Comparison of ENCODE assay signal across 31 mouse cellular contexts in genomic region chr12:15520783-15521407, GRCm38 (mm10).
DNase-seq lines count a peak whose midpoint lies in the region; ATAC-seq lines count a peak whose summit lies in the region.
"Had no signal": no experiment of that assay in that cellular context is flagged by ENCODE, and none has a peak within 500 bp of the region (broad histone marks: within the 10 kb centered on the region; RNA-seq: fewer than 3 reads in every experiment).

No protein-coding gene starts in this region.

- H3K27me3 ChIP-seq in midbrain, embryonic 16.5 days (ENCODE audit: control insufficient read depth, insufficient read depth, low read depth, low read length), result no peaks in the 10 kb centered on the region
- no peaks in the 10 kb centered on the region for H3K27me3 ChIP-seq in midbrain, embryonic 10.5 days (ENCODE audit: low read depth, poor library complexity, severe bottlenecking)
- H3K27me3 ChIP-seq: embryonic facial prominence, embryonic 13.5 days; hindbrain, embryonic 15.5 days; kidney, embryonic 15.5 days; limb, embryonic 13.5 days; liver, embryonic 12.5 days; neural tube, embryonic 15.5 days; stomach, embryonic 15.5 days had no signal

- H3K36me3 ChIP-seq in midbrain, embryonic 16.5 days (ENCODE audit: control insufficient read depth, insufficient read depth, low read length), result no peaks in the 10 kb centered on the region
- no peaks in the 10 kb centered on the region for H3K36me3 ChIP-seq in midbrain, embryonic 10.5 days
- H3K36me3 ChIP-seq: embryonic facial prominence, embryonic 13.5 days; forebrain, embryonic 10.5 days; hindbrain, embryonic 15.5 days; kidney, embryonic 15.5 days; limb, embryonic 13.5 days; liver, embryonic 12.5 days; neural tube, embryonic 15.5 days; stomach, embryonic 15.5 days had no signal

- H3K27ac ChIP-seq in midbrain, embryonic 16.5 days (ENCODE audit: low read length), result no peak overlapping the region
- H3K27ac ChIP-seq in midbrain, embryonic 10.5 days (replicated peaks), result no peak overlapping the region
- H3K27ac ChIP-seq: embryonic facial prominence, embryonic 13.5 days; forebrain, embryonic 10.5 days; gastrocnemius, adult 2 months; hindbrain, embryonic 15.5 days; kidney, embryonic 15.5 days; left cerebral cortex, adult 2 months; limb, embryonic 13.5 days; liver, embryonic 12.5 days; neural tube, embryonic 15.5 days; stomach, embryonic 15.5 days had no signal

- WGBS in midbrain, embryonic 16.5 days, result 33% methylated on average over 4 of the region's 4 CpGs
- 52% methylated on average over 4 of the region's 4 CpGs for WGBS in midbrain, embryonic 10.5 days

- peak; percentile 13 to 19 for DNase-seq in heart, postnatal 10 days
- DNase-seq in heart, postnatal 36 days, result no peak
- no peak for DNase-seq in midbrain, embryonic 10.5 days (ENCODE audit: low spot score)
- no peak for DNase-seq in left cerebral cortex, adult 9 months (ENCODE audit: low spot score in 2 of 2)
- DNase-seq in layer of hippocampus, postnatal 36 days, result no peak
- DNase-seq: adrenal gland, adult 8-10 months; B cell, adult 2 months; cerebellum, adult 11-12 months; cerebellum, adult 9-11 months; gastrocnemius, adult 2 months; gastrocnemius, postnatal 36 days; kidney, adult 11 months; kidney, postnatal 25 days; lung, adult 18-20 months; lung, postnatal 4 days; retina, postnatal 1 day; right cerebral cortex, postnatal 14 days; thymus, postnatal 14 days had no signal

- no peaks in the 10 kb centered on the region for H3K9me3 ChIP-seq in midbrain, embryonic 16.5 days (replicated peaks; ENCODE audit: control insufficient read depth, low read length, poor library complexity, severe bottlenecking)
- H3K9me3 ChIP-seq in midbrain, embryonic 10.5 days (replicated peaks), result no peaks in the 10 kb centered on the region
- H3K9me3 ChIP-seq: embryonic facial prominence, embryonic 13.5 days; forebrain, embryonic 10.5 days; hindbrain, embryonic 15.5 days; kidney, embryonic 15.5 days; limb, embryonic 13.5 days; liver, embryonic 12.5 days; neural tube, embryonic 15.5 days; stomach, embryonic 15.5 days had no signal

- intact Hi-C loops in heart, postnatal 10 days (cut with DNase I), result no loop called here
- intact Hi-C loops in heart, postnatal 36 days (cut with DNase I), result no loop called here

- H3K4me1 ChIP-seq in midbrain, embryonic 16.5 days (ENCODE audit: control insufficient read depth, insufficient read depth, low read length), result no peaks in the 10 kb centered on the region
- no peaks in the 10 kb centered on the region for H3K4me1 ChIP-seq in midbrain, embryonic 10.5 days
- H3K4me1 ChIP-seq: embryonic facial prominence, embryonic 13.5 days; forebrain, embryonic 10.5 days; hindbrain, embryonic 15.5 days; kidney, embryonic 15.5 days; limb, embryonic 13.5 days; liver, embryonic 12.5 days; neural tube, embryonic 15.5 days; stomach, embryonic 15.5 days had no signal

- ATAC-seq in midbrain, embryonic 16.5 days, result peak; percentile 54; the same call in 1 of the 2 replicates
- peak; percentile 69; the same call in 1 of the 2 replicates for ATAC-seq in common myeloid progenitor, adult 5-6 weeks (replicated peaks; ENCODE audit: low read depth, poor library complexity, severe bottlenecking)
- ATAC-seq: inflammation-experienced regulatory T-cells, adult 6 months; liver, embryonic 12.5 days; lung, postnatal 0 days had no signal

- no peak overlapping the region for H3K4me3 ChIP-seq in midbrain, embryonic 16.5 days (ENCODE audit: low read depth, low read length)
- no peak overlapping the region for H3K4me3 ChIP-seq in midbrain, embryonic 10.5 days
- H3K4me3 ChIP-seq: embryonic facial prominence, embryonic 13.5 days; forebrain, embryonic 10.5 days; gastrocnemius, adult 2 months; hindbrain, embryonic 15.5 days; kidney, embryonic 15.5 days; left cerebral cortex, adult 2 months; limb, embryonic 13.5 days; liver, embryonic 12.5 days; neural tube, embryonic 15.5 days; stomach, embryonic 15.5 days had no signal

- no peak overlapping the region for H3K4me2 ChIP-seq in midbrain, embryonic 16.5 days (ENCODE audit: low read length)
- H3K4me2 ChIP-seq: embryonic facial prominence, embryonic 13.5 days; hindbrain, embryonic 15.5 days; kidney, embryonic 15.5 days; limb, embryonic 13.5 days; liver, embryonic 12.5 days; neural tube, embryonic 15.5 days; stomach, embryonic 15.5 days had no signal

- no peak overlapping the region for H3K9ac ChIP-seq in midbrain, embryonic 16.5 days (ENCODE audit: low read depth, low read length)
- H3K9ac ChIP-seq: embryonic facial prominence, embryonic 13.5 days; hindbrain, embryonic 15.5 days; kidney, embryonic 15.5 days; limb, embryonic 13.5 days; liver, embryonic 12.5 days; neural tube, embryonic 15.5 days; stomach, embryonic 15.5 days had no signal

Comparison
In these comparisons a context has a peak if more than half of its experiments do, and no peak if none do; other contexts are left out.
1. DNase-seq: peak in heart, postnatal 10 days (2 of 2); none in heart, postnatal 36 days (0 of 2), midbrain, embryonic 10.5 days (single experiment), left cerebral cortex, adult 9 months (0 of 2) and layer of hippocampus, postnatal 36 days (0 of 2).